Mouse (Mus musculus) NIH3T3 (cell line): Measurements from ENCODE around the gene Ddx28.
"Not testable (repeated sequence)": the region's sequence is repeated elsewhere in the genome, so short reads cannot be mapped to it uniquely, and the experiment has no call there.

ENCODE experiments used
- DNase-seq: peaks from one replicate; pipeline ENCODE4 v3.0.0-alpha.2; 2012; ENCODE audit warnings: low read depth

Ddx28 gene

DNA sequence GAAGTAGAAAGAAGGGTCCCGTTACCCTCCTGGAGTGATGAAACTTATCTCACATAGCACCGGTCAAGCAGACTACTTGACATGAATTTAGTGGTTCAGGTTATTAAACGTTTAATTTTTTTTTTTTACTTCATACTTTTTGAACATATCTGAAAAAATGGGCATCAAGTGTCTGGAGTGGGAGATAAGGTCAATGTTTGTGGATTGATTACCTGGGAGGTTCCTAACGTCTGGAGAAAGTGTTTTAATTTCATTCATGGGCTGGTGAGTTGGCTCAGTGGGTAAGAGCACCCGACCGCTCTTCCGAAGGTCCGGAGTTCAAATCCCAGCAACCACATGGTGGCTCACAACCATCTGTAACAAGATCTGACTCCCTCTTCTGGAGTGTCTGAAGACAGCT is 521 bp upstream of the Ddx28 start:
- DNase-seq = not testable (repeated sequence)

DNA sequence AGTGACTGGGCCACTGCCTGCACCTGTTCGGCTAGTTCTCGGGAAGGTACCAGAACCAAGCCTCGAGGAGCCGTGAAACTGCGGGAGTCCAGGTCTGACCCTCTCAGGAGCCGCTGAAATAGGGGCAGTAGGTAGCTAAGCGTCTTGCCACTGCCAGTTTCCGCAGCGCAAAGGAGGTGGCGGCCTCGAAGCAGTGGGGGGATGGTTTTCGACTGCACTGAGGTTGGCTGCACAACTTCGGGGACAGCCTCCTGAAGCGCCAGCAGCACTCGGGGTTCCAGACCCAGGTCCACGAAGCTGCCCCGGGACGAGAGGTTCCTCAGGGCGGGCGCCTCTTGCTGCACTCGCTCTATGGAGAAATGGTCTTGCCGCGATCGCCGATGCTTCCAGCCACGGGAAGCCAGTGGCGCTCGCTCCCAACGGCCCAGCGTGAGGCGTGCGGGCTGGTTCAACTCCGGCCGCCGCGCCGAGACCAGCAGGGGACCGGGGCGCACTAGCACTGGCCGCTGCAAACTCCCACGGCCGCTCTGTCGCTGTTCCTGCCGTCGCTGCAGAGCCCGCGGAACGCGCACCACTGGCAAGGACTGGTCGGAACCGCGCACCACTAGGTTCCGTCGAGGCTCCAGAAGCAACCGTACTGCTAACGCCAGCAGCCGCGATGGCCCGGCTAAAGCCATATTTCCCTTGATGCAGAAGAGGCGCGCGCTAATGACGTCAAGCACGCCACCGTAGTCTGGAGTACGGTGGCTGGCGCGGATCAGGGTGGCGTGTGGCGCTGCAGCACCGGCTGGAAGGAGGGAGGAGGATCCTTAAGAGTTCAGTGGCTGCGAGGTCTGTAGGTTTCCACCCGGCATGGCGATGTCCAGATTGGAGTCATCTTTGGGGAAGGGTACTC is 687 bp downstream of the Ddx28 start:
- peak; percentile 96 for DNase-seq

DNA sequence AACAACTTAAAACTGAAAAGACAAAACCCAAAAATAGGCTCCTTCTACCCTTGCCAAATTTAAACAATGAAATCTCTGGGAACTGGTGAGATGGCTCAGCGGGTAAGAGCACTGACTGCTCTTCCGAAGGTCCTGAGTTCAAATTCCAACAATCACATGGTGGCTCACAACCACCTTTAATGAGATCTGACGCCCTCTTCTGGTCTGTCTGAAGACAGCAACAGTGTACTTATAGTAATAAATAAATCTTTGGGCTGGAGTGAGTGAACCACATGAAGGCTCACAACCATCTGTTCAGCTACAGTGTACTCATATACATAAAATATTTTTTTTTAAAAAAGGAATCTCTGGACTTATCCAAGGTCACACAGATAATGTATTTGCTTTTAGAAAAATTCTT is 3.8 kb downstream of the Ddx28 start:
- DNase-seq = peak; percentile 20

DNA sequence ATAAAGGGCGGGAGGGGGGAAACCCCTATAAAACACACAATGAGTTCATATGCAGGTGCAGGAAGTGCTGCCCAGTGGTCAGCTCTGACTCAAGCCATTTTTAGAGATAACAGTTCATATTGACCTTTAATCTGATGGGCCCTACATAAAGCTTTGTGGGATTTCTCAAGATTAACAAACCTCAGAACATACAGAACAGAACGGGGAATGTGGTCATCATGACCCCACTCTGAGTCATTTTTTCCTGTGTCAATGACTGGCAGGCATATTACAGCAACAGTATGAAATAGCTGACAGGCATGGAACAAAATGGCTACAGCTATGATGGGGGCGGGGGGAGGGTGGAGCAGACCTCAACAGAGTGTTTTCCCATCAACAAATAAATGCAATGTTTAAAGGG is 4.5 kb downstream of the Ddx28 start:
- DNase-seq = peak; percentile 86

DNA sequence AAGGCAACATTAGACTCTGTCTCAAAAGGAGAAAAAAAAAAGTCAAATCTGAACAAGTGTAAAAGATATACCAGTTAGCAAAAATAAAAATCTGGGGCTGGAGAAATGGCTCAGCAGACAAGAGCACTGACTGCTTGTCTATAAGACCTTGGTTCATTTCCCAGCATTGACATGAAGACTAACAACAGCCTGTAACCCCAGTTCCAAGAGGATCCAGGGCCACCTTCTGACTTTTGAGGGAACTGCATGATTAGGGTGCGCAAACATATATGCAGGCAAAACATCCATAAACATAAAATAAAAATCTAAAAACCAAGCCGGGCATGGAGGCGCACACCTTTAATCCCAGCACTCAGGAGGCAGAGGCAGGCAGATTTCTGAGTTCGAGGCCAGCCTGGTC is 5.3 kb downstream of the Ddx28 start:
- peak; percentile 21 for DNase-seq

DNA sequence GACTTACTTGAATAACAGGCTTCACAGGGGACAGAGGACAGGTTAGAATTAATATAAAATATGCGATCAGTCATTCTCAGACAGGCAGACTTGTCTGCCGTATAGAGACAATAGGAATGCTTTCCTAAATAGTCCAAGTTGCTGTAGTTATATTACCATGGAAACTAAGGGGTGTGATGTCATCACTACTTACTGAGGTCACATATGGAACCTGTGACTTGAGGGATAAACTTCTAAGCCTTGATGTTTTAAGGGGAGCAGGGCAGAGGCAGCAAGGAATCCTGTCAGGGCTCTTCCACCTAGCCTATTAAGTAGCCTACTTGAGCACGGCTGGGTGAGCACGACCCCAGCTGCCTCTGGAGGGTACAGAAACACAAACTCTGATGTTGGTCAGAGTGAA is 5.8 kb downstream of the Ddx28 start, which contains the start of gene Dpep2nb:
TSS of gene Dpep2nb (minus strand) at position 101 of the 400 bp plus-strand sequence.
- no peak for DNase-seq

DNA sequence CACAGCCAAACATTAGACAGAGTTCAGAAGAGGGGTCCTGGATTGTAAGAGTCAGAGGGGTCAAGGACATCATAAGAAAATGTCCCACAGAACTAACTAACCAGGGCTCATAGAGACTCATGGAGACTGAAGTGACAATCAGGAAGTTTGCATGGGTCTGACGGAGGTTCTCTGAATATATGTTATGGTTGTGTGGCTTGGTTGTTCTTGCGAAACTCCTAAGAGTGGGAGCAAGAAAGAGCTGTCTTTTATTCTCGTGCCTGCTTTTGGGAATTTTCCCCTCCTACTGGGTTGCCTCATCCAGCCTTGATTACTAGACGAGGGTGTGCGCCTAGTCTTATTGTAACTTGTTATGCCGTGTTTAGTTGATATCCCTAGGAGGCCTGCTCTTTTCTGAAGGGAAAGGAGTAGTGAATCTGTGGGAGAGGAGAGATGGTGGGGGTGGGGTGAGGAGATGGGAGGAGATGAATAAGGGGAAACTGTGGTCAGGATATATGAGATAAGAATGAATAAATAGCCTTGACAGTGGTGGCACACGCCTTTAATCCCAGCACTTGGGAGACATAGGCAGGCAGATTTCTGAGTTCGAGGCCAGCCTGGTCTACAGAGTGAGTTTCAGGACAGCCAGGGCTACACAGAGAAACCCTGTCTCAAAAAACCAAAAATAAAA is 7.0 kb downstream of the Ddx28 start:
- peak; percentile 45 for DNase-seq

DNA sequence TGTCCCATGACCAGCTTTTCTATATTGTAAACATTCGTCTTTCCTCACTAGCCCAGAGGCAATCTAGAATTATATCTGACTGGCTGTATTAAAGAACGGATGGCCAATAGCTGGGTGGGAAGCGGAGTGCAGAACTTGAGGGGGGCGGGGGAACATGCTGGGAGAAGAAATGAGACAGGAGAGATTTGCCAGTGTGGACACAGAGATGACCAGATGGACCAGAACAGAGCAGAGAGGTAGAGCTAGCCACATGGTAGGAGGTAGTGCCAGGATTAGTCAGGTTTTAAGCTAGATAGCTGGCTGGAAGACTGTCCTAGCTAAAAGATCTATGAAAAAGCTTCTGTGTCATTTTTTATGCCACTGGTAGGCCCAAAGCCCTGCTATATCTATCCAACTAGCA is 9.8 kb downstream of the Ddx28 start:
- no peak for DNase-seq

DNA sequence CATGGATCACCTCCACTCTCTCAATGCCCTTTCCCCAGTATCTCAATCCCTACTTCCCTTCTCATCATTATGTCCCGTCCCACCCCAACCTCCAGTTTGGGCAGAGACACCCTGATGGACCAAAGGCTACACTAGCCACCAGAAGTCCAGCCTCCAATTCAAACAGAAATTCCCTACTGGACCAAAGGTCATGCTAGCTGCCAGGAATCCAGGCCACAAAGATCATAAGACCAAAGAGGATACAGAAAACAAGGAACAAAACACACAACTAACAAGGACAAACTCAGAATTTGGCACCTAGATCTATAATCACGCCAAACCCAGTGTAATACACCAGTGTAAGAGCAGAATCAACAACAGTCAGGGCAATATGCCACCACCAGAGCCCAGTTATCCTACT is 12.7 kb downstream of the Ddx28 start:
- DNase-seq = no peak

DNA sequence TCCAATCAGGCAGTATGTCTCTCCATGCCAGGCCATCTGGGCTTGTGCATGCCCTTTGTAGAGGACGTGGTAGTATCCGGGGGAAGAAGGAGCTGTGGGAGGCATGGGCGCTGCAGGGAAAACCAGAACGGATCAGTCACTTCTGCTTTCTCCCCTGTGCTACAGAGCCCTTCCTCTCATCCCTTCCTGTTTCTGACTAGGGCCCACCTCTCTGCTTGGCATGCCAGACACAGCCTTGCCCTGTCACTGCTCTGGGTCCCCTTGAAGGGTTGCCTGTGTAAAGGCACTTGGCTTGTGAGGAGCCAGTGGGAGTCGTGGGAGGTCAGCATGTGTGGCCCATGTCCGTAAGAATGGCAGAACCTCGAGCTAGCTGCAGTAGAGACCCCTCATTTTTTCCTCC is 15.3 kb downstream of the Ddx28 start:
- DNase-seq = no peak

DNA sequence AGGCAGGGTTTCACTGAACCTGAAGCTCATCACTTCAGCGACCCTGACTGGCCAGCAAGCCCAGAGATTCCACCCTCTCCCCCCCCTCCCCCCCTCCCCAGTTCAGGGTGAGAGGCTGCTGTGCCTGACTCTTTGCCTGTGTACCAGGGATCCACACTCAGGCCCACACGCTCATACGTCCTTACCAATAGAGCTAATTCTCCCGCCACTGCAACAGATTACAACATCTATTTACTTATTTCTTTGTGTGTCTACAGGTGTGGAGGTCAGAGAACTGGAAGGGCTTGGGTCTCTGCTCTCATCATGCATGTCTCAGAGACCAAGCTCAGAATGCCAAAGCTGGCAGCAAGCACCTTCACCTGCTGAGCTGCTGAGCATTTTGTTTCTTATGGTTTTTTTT is 18.5 kb downstream of the Ddx28 start:
- no peak for DNase-seq

DNA sequence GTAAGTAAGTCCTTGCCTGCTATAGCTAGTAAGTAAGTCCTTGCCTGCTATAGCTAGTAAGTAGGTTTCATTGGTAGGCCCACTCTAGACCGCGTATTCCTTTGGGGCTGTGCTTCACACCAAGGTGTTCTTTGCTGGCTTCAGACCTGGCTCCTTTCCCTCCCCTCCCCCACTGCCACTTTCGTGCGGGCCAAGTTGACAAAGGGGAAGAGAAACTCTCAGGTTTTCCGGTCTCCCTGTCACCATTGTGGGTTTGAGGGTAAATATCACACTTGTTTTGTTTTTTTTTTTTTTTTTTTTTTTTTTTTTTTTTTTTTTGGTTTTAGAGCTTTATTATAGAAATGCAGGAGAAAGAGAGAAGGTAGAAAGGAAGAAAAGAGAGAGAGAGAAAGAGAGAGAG is 19.2 kb downstream of the Ddx28 start:
- DNase-seq = no peak

DNA sequence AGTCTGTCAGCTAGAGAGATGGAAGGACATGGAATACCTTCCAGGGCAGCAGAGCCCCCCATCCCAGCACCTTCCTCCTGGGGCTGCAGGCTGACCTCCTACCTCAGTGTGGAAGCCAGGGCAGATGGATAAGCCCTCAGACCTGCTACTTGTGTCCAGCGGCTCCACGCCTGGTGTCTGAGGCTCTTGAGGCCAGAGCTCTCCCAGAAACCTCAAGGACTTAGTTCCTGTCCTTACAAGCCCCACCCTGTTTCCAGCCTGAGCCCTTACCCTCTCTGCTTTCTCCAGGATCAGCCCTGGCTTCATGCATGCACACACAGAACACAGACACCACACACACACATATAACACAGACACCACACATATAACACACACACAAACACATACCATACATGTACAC is 20.1 kb downstream of the Ddx28 start:
- DNase-seq = no peak

DNA sequence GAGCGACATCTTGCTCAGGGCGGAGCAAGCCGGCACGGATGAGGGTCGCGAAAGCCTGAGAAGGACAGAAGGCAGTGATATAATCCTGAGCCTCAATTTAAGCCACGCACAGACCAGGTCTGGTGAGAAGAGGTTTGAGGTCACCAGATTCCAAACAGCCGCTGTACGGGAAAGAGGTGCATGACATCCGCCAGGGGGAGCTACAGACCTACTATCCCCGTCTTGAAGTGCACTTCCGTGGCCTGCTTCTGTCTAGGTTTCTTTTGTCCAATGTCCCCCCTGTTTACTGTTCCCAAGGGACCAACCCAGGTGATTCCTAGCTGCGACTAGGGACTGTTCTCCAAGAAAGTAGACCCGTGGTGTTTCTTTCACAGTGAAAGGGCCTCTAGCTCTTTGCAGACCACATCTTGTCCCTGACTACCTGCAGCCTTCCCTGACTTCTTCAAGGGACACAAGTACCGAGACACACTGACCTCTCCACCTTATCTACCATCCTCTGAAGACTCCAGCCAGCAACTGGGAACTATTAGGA is 20.8 kb downstream of the Ddx28 start, which contains the start of gene Dus2:
TSS of gene Dus2 (plus strand) at position 482 of the 532 bp plus-strand sequence.
- DNase-seq = peak; percentile 95

DNA sequence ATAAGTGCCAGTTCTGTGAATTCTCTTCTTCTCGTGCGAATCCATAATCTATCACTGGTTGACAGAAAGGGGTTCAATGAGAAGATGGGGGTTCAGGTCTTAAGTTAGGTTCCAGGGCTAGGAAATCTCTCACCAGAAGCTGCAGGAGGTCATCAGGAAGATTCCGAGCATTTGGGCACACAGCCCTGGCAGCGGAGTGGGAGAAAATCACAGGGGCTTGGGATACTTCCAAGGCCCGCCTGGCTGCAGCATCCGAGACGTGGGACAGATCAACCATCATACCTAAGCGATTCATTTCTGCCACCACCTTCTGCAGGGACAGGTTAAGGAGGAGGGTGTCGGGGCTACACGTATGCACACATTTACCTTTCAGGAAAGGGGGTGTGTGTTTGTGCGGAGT is 23.1 kb downstream of the Ddx28 start:
- DNase-seq = no peak

DNA sequence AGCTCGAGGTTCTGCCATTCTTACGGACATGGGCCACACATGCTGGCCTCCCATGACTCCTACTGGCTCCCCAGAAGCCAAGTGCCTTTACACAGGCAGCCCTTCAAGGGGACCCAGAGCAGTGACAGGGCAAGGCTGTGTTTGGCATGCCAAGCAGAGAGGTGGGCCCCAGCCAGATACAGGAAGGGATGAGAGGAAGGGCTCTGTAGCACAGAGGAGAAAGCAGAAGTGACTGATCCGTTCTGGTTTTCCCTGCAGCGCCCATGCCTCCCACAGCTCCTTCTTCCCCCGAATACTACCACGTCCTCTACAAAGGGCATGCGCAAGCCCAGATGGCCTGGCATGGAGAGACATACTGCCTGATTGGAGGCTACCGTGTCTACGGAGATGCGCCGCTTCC is 28.3 kb downstream of the Ddx28 start:
- not testable (repeated sequence) for DNase-seq

DNA sequence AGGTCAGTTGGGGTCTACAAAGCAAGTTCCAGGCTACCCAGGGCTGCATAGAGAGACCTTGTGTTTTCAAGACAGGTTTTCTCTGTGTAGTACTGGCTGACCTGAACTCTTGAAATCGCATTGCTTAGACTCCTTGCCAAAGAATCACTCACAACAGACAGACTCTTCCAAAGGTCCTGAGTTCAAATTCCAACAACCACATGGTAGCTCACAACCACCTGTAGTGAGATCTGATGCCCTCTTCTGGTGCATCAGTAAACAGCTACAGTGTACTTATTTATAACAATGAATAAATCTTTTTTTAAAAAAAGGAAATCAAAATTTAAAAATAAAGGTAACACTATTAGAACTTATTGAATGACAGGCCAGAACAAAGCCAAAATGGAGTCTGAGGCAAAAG is 30.5 kb downstream of the Ddx28 start:
- peak; percentile 22 for DNase-seq

DNA sequence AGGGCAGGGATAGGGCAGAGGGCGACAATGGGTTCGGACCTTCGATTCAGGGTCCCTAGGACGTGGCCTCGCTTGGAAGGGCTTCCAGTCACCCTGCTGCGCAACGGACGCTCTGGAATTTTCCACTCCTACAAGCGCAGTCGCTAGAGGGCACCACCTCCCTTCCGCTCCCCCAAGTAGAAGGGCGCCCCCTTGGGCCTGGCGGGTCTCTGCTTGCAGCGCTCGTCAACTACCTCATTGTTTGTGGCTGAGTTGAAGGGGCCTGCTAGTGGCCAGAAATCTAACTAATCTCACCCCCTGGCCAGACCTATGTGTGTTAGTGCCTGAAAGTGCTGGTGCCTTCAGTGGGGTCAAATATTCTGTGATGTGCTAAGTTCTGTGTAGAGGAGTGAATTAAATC is 32.4 kb downstream of the Ddx28 start, which contains the start of gene Dpep3:
TSS of gene Dpep3 (minus strand) at position 105 of the 400 bp plus-strand sequence.
- DNase-seq = no peak

DNA sequence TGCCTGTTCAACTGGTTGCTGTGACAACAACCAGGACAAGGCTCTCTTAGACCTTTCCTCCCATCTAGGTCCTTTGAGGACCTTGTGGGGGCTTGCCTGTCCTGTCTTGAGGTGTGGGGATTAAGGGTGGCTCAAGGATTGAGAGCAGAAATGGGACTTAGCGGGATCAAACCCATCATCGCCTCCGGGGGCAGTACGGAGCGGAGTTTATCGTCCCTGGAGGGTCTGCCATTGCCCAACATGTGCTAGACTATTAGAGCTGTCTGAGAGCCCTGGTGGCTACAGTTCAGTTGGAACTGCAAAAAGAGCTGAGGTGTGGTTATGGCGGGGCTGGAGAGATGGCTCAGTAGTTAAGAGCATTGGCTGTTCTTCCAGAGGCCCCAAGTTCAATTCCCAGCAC is 36.3 kb downstream of the Ddx28 start:
- peak; percentile 45 for DNase-seq

DNA sequence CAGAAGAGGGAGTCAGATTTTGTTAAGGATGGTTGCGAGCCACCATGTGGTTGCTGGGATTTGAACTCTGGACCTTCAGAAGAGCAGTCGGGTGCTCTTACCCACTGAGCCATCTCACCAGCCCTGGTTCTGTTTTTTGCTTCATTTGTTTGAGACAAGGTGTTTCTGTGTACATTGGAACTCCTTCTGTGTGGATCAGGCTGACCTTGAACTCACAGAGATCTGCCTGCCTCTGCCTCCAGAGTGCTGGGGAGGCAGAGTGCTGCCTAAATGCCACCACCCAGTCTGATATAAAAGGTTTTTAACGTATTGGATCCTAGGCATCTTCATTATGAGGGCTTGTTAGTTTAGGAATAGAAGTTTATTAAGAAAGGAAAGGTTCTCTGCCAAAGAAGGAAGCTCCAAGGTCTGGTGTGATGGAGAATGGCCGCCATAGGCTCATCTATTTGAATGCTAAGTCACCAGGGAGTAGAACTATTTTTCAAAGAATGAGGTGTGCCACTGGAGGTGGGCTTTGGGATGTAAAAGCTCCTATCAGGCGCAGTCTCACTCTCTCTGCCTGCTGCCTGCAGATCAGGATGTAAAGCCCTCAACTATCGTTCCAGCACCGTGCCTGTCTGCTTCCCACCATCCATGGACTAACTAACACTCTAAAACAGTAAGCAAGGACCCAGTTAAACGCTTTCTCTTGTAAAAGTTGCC is 40.5 kb downstream of the Ddx28 start:
- no peak for DNase-seq

DNA sequence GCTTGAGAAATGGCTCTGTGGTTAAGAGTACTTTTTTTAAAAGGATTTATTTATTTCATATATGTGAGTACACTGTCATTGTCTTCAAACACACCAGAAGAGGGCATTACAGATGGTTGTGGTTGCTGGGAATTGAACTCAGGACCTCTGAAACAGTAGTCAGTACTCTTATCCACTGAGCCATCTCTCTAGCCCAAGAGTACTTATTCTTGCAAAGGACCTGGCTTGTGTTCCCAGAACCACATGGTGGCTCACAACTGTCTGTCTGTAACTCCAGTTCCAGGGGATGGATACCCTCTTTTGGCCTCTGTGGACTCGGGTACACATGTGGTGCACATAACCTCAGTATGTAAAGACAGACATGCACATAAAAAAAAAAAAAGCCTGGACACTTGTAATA is 42.3 kb downstream of the Ddx28 start:
- no peak for DNase-seq

DNA sequence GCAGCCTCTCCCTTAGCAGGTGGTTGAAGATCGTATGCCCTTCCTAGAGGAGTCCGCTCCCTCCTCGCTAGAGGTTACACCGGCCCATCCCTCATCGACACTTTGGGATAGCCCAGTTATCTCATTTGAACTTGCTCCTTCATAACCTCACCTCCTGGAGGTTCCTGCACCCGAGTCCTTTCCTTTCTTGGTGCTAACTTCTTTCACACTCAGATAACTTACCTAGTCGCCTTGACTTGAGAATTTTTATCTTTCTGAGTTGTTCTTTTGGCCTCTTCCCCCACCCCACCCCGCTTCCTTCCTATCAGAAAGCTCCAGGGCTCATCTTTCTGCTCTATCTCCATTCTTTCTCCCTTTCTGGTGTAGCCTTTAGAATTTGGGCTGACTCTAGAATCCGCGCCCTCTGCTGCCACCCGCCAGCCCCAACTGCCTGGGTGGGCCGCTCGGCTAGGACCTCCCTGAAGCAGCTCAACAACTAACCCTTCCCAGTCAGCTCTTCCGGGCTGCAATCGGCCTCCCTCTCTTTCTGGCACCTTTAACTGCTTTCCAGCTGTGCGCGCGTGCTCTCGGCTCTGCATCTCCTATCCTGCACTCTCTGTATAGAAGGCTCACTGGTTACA is 44.9 kb downstream of the Ddx28 start:
- DNase-seq = no peak
